Mouse (Mus musculus): Measurements from ENCODE around the gene Foxo4.

DNA sequence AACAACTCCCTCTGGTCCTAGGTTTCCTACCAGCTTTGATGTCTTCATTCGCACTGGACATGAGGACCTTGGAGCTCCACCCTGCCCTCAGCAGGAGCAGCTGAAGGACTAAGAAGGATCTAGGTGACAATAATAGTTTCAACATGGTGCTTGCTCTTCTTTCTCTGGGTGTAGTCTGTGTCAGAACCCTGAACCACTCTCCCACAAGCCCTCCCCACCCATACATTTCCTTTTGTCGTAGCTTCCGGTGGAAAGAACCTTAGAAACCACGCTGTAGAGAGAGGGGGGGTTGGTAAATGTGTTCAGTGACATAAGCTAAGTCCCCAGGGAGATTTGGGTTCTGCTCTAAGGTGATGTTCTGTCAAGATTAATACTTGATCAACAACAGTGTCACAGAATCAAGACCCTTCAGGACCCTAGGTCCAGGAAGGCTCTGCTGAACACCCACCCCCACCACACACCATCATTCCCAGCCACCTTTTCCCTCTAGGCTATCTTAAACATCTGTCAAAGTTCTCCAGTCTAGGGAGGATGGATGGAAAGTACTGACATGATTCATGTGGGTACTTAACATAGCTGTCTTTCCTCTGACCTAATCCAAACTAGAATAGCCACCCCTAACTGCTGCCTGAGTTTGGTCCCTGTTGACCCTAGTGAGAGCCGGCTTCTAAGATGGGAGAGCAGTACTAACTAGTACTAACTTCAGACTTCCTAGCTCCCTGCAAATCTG, 13.9 kb downstream of the Foxo4 start, which contains the start of gene Il2rg:
- TF ChIP-seq CTCF (IDR thresholded peaks at IDR 0.05; ENCODE audit: extremely low read depth, insufficient read depth, insufficient read length, insufficient replicate concordance) (no peak), POLR2A (IDR thresholded peaks at IDR 0.05; ENCODE audit: low read depth, low read length) (peak; percentile 78)
